Mouse (Mus musculus): ENCODE results near the gene Abcc4. TPM values are rescaled to one million over a fixed set of nuclear protein-coding genes. Genes with fewer than 3 reads are reported as not detected.
A peak's percentile ranks its signal among the peaks of the same experiment; 100 is the strongest.
"Not testable (repeated sequence)": the region's sequence is repeated elsewhere in the genome, so short reads cannot be mapped to it uniquely, and the experiment has no call there.

The Abcc4 gene
- polyA plus RNA-seq, 1 experiment from 2014 or later, result 1.6 TPM

DNA sequence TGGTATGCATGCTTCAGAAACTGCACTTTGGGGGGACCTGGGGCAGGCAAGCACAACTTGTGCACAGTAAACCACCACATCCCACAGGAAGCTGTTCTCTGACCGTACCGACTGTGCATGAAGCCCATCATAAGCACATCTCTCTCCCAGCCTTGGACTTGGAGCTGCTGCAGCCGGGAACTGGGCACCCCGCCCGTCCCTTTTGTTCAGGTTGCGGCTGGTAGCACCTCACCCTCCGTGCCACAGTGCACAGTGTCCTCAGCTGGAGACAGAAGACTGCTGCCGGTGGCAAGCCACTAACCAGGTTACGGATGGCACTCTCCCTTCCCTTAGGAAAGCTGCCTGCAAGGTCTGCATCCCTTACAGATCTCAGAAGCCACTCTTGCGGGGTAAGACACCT, 15.7 kb downstream of the Abcc4 start:
- Histone ChIP-seq H3K36me3 (replicated peaks) (no peaks in the 10 kb centered on the region), H3K4me1 (no peaks in the 10 kb centered on the region), H3K9ac (no peak overlapping the region), H3K9me3 (no peaks in the 10 kb centered on the region), H3K27me3 (replicated peaks) (no peaks in the 10 kb centered on the region), H3K4me3 (no peak overlapping the region), H3K27ac (no peak overlapping the region), H3K4me2 (no peak overlapping the region)
- WGBS, result 78% methylated on average over 10 of the region's 10 CpGs
- ATAC-seq (replicated peaks), result no peak

DNA sequence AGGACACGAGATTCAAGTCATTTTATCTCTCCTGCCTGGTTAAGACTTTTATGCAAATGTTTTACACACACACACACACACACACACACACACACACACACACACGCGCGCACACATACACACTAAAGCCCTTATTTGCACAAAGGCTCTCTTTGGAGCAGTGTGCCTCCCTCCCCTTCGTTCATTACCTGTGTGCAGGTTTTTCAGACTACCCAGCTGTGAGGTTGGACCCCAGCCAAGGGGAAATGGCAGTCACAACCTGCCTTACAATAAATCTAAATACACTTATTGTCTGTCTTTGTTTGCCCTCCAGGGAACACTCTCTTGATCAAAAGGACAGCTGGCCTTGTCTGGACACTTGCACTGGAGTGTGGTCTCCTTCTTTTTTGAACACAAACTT, 17.4 kb downstream of the Abcc4 start:
- Histone ChIP-seq H3K27me3 (replicated peaks) (no peaks in the 10 kb centered on the region), H3K4me2 (no peak overlapping the region), H3K27ac (no peak overlapping the region), H3K9ac (no peak overlapping the region), H3K36me3 (replicated peaks) (no peaks in the 10 kb centered on the region), H3K4me3 (no peak overlapping the region), H3K9me3 (no peaks in the 10 kb centered on the region), H3K4me1 (no peaks in the 10 kb centered on the region)
- peak; percentile 50; the same call in 1 of the 2 replicates for ATAC-seq (replicated peaks)
- WGBS, result 67% methylated on average over 5 of the region's 5 CpGs

DNA sequence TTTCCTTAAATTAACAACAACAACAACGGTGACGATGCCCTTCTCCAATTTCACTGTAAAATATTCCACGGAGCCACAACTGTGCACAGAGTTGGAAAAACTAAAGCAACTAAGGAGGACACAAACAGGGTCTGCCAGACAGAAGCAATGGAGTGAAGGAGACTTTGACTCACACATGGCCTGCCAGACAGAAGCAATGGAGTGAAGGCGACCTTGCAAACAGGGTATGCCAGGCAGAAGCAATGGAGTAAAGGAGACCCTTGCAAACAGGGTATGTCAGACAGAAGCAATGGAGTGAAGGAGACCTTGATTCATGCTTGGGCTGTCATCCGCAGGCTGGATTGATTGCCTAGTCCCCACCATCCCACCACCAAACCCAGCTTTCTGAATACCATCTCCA, 19.2 kb downstream of the Abcc4 start:
- no peak for ATAC-seq (replicated peaks)
- Histone ChIP-seq H3K4me3 (no peak overlapping the region), H3K9ac (no peak overlapping the region), H3K36me3 (replicated peaks) (no peaks in the 10 kb centered on the region), H3K9me3 (no peaks in the 10 kb centered on the region), H3K4me2 (no peak overlapping the region), H3K27ac (no peak overlapping the region), H3K27me3 (replicated peaks) (no peaks in the 10 kb centered on the region), H3K4me1 (no peaks in the 10 kb centered on the region)
- WGBS, result 79% methylated on average over 5 of the region's 5 CpGs

DNA sequence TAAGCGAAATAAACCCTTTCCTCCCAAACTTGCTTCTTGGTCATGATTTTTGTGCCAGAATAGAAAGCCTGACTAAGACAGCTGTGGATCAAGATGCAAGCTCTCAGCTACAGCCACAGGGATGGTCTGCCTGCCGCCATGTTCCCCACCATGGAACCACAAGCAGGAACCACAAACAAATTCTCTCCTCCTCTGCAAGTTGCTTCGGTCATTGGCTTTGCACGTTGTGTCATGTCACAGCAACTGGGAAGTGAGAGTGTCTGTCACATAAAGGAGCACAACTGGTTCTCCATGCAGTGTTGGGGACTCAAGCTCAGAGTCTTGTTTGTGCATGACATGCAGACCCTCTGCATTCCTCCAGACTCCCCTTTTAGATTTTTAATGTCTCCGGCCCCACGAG, 20.4 kb downstream of the Abcc4 start:
- Histone ChIP-seq H3K4me3 (no peak overlapping the region), H3K9me3 (no peaks in the 10 kb centered on the region), H3K36me3 (replicated peaks) (no peaks in the 10 kb centered on the region), H3K4me2 (no peak overlapping the region), H3K27ac (no peak overlapping the region), H3K9ac (no peak overlapping the region), H3K4me1 (no peaks in the 10 kb centered on the region), H3K27me3 (replicated peaks) (no peaks in the 10 kb centered on the region)
- 95% methylated on average over 6 of the region's 6 CpGs for WGBS
- ATAC-seq (replicated peaks), result no peak

DNA sequence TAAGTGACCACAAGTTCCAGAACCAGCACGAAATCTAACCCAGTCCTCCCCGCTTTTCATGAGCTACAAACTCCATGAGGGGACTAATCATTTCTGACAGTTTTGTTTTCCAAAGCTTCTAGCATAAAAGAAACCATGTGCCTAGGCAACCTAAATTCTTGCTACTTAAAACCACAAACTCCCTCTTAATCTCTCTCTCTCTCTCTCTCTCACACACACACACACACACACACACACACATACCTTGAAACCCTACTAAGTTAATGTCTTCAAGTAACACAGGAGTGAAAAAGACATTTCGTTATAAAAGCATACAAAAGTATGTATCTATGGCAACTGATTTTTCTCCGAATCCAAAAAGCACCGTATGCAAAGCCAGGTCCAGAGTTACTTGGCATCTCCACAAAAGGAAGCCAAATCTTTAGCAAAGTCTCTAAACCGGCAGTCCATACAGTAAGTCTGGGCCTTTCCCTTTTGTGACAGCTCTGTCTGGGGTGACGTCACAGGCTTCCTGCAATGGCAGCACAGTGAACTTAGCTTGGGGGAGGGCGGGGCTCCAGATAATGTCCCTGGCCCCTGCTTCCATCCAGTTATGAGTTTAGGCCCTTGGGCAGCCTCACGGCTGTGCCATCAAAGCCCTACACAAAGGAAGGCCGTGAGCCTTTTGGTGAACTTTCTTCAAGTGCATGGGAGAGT, 23.5 kb downstream of the Abcc4 start:
- WGBS, result 62% methylated on average over 10 of the region's 10 CpGs
- Histone ChIP-seq H3K27me3 (replicated peaks) (no peaks in the 10 kb centered on the region), H3K4me2 (no peak overlapping the region), H3K36me3 (replicated peaks) (no peaks in the 10 kb centered on the region), H3K4me1 (no peaks in the 10 kb centered on the region), H3K27ac (no peak overlapping the region), H3K9ac (no peak overlapping the region), H3K4me3 (no peak overlapping the region), H3K9me3 (no peaks in the 10 kb centered on the region)
- ATAC-seq (replicated peaks), result no peak

DNA sequence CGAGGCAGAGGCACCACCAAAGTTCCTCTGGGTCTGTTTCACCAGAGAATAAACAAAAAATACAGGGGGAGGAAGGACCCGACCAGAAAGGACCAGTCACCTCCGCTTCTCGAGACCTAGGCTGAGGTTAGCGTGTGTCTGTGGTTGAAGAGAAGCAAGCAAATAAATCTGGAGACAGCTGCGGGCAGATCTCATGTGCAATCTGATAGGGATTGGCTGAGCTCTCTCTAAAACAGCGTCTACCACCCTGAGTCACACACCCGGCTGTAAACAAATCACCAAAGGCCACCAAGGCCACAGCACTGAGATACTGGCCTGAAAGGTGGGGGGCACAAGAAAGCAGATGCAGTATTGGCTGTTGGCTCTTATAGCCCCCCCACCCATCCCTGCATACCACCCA, 24.9 kb downstream of the Abcc4 start:
- H3K27ac ChIP-seq, result no peak overlapping the region
- H3K36me3 ChIP-seq (replicated peaks), result no peaks in the 10 kb centered on the region
- H3K9ac ChIP-seq, result no peak overlapping the region
- 89% methylated on average over 8 of the region's 8 CpGs for WGBS
- H3K9me3 ChIP-seq, result no peaks in the 10 kb centered on the region
- H3K4me2 ChIP-seq, result no peak overlapping the region
- ATAC-seq (replicated peaks), result no peak
- no peaks in the 10 kb centered on the region for H3K4me1 ChIP-seq
- no peaks in the 10 kb centered on the region for H3K27me3 ChIP-seq (replicated peaks)
- no peak overlapping the region for H3K4me3 ChIP-seq

DNA sequence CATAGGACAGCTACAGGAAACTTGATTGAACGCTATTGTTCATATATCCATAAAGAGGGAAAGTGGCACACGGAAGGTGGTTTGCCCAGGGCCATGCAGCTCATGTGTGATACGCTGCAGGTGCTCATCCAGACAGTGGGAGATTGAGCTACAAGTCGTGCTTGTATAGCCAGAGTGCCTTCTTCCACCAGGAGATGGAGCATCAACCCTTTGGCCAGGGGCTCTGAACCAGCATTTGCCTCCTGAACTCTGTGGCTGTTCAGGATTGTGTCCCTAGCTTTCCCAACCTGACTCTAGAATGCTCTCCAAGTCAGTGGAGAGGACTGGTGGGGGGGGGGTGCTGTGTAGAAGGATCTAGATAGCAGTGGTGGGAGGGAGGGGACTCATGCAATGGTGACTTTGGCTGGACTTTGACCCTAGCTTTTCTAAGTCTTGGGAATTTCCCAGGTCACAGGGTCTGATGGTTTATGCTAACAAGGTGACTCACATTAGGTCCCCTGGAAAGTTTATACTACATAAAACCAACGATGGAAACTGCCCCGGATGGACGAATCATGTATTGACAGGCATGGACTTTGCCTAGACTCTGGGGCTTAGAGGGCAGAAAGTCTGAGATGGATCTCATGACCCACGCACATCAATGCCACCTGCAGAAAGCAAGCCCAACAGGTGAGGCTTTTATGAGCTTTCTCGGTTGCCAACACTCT, 27.6 kb downstream of the Abcc4 start:
- no peaks in the 10 kb centered on the region for H3K27me3 ChIP-seq (replicated peaks)
- H3K4me3 ChIP-seq, result no peak overlapping the region
- H3K9me3 ChIP-seq, result no peaks in the 10 kb centered on the region
- H3K9ac ChIP-seq, result no peak overlapping the region
- no peak overlapping the region for H3K27ac ChIP-seq
- ATAC-seq (replicated peaks), result no peak
- no peaks in the 10 kb centered on the region for H3K36me3 ChIP-seq (replicated peaks)
- H3K4me1 ChIP-seq, result no peaks in the 10 kb centered on the region
- H3K4me2 ChIP-seq, result no peak overlapping the region
- WGBS, result 93% methylated on average over 9 of the region's 9 CpGs

DNA sequence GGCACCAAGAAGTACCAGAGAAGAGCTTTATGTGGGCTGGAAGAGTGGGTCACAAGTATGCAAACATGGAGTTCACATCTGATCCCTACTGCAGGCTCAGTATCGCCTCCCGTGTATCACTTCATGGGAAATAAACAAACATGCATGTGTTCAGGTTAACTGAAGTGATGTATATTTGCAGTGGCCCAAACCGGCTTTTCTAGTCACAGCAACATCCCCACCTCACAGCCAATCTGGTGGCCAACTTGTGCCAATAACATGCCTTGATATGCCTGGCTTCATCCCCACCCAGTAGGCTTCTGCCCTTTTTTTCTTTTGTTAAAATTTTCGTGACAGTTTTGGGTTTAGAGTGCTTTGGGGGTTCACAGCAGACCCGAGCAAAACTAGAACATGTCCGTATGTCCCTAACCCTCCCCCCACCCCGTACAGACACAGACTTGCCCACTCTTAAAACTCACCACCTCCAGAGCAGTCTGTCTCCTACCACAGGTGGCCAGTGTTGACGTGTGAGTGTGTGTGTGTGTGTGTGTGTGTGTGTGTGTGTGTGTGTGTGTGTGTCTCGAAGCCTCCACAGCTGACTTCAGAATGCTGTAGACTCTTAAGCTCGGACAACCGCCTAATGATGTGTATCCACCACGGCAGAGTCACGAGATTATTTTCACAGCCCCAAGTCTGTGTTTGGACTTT, 29.6 kb downstream of the Abcc4 start:
- ATAC-seq (replicated peaks), result no peak
- WGBS, result 83% methylated on average over 13 of the region's 13 CpGs
- Histone ChIP-seq H3K27me3 (replicated peaks) (no peaks in the 10 kb centered on the region), H3K9ac (no peak overlapping the region), H3K4me1 (no peaks in the 10 kb centered on the region), H3K36me3 (replicated peaks) (no peaks in the 10 kb centered on the region), H3K27ac (no peak overlapping the region), H3K4me2 (no peak overlapping the region), H3K4me3 (no peak overlapping the region), H3K9me3 (no peaks in the 10 kb centered on the region)

DNA sequence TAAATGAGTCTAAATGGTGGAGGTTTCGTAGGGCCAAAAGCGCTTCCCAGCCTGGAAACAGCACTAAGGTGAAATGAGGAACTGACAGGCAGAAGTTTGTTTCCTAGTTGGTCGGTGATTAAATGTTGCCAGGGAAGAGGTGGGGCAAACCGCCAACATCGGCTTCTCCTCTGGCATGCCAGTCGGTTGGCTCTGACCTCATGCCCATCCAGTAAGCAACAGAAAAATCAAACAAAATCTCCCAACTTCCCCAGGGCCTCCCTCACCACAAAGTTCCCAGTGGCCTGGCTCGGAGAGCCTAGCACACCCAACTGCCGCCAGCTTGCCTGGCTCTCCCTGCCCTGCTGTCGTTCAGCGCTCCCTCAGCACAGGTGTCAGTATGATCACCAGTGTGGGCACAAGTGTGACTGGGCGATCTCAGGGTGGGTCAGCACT, 31.3 kb downstream of the Abcc4 start:
- ATAC-seq (replicated peaks), result no peak
- no peaks in the 10 kb centered on the region for H3K27me3 ChIP-seq (replicated peaks)
- WGBS, result 89% methylated on average over 11 of the region's 11 CpGs

DNA sequence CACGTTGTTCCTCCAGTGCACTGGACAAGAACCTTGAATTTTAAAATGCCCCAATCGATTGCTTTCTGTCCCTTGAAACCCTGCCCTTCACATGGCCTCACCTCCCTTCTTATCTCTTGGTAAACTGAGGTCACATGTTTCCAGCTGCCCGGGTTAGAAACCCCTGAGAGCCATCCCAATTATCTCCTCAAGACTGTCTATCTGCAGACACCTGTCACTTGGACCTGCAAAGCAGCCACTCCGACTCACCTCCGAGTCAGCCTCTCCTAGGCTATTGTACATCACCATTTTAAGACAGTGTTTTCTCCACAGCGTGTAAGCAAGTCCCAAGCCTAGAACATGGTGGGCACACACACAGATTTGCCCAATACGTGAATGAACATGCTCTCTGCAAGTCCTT, 31.8 kb downstream of the Abcc4 start:
- Histone ChIP-seq H3K27ac (no peak overlapping the region), H3K36me3 (replicated peaks) (no peaks in the 10 kb centered on the region), H3K9me3 (no peaks in the 10 kb centered on the region), H3K4me1 (no peaks in the 10 kb centered on the region), H3K9ac (no peak overlapping the region), H3K27me3 (replicated peaks) (no peaks in the 10 kb centered on the region), H3K4me3 (no peak overlapping the region), H3K4me2 (no peak overlapping the region)
- ATAC-seq (replicated peaks), result no peak
- 85% methylated on average over 7 of the region's 7 CpGs for WGBS

More for the DNA sequence above, 31.3 kb downstream of the Abcc4 start:
- H3K27ac ChIP-seq, result no peak overlapping the region
- H3K4me3 ChIP-seq, result no peak overlapping the region
- H3K4me2 ChIP-seq, result no peak overlapping the region
- H3K36me3 ChIP-seq (replicated peaks), result no peaks in the 10 kb centered on the region
- H3K9ac ChIP-seq, result no peak overlapping the region
- no peaks in the 10 kb centered on the region for H3K4me1 ChIP-seq
- H3K9me3 ChIP-seq, result no peaks in the 10 kb centered on the region

DNA sequence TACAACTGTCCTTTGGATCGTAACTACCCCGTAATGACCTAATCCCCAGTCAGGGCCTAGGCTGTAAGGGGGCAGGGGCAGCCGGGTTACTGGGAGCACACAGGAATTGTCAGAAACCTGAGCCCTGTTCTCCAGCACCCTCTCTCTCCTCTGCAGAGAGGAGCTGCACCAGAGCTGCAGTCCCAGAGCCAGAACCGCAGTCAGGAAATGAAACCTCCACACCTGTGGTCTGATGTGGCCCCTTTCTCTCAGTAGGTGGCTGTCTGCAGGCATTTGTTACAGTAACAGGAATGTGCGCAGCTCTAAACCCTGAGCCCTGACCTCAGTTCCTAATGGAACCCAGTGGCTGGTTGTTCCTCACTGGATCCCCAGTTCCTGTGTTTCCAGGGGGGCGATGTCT, 32.5 kb downstream of the Abcc4 start:
- Histone ChIP-seq H3K27me3 (replicated peaks) (no peaks in the 10 kb centered on the region), H3K9me3 (no peaks in the 10 kb centered on the region), H3K9ac (no peak overlapping the region), H3K36me3 (replicated peaks) (no peaks in the 10 kb centered on the region), H3K4me2 (no peak overlapping the region), H3K4me3 (no peak overlapping the region), H3K4me1 (no peaks in the 10 kb centered on the region), H3K27ac (no peak overlapping the region)
- no peak for ATAC-seq (replicated peaks)
- WGBS, result 68% methylated on average over 6 of the region's 6 CpGs

DNA sequence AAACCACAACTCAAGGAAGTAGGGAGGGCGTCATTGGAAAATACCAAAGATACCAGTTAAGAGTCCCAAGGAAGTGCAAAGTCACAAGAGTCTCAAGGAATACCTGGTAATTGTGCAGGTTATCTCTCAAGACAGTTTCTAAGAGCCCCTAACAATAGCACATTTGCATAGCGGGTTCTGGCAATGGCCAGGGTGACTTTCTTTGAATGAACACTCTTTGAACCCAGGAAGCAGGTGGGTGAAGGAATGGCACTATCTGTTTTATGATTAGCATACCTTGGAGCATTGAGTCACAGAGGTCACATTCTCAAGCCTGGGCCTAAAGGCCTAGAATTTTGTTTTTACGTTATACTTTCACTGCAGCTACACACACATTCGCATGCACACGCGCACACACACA, 33.1 kb downstream of the Abcc4 start:
- H3K4me1 ChIP-seq; H3K27me3 ChIP-seq (replicated peaks); H3K4me2 ChIP-seq; H3K36me3 ChIP-seq (replicated peaks); ATAC-seq (replicated peaks); H3K27ac ChIP-seq; H3K4me3 ChIP-seq; H3K9ac ChIP-seq; H3K9me3 ChIP-seq: not testable (repeated sequence)
- WGBS, result 96% methylated on average over 6 of the region's 6 CpGs

All from midbrain, embryonic 15.5 days (tissue).